Mouse (Mus musculus): Measurements from ENCODE around the gene Golph3l. TPM values are rescaled to one million over a fixed set of nuclear protein-coding genes. Genes with fewer than 3 reads are reported as not detected.

Golph3l gene
- polyA plus RNA-seq, 1 experiment from 2014 or later, result 35.6 TPM

DNA sequence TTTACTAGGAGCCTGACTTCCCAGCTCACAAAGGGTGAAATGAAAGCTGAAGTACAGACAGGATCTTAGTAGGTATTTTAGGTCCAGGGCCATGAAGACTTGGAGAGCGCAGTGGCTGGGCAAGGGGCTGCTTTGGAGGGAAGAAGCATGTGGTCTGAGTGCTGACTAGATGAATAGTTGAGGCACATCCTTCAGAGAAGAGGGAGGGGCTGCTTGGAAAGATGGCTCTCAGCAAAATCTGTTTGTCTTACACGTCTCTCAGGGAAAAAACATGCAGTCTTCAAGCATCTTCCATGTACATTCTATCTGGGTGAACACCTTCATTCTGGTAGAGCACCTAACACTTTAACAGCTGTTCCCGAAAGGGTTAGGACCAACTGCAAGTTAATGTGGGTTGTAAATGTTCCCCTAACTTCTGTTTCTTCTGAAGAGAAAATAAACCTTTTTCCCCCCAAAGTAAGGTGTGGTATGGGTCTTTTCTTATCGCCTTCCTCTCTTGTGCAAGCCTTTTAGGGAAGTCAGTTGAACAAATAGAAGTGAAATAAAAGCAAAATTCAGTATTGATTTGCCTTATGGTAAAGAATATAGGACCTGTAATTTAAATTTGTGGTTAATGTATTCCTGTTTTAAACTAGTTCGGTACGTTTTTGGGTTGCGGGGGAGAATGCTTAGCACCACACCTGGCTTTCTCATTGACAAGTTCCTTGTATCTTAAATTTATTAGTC, 74.2 kb downstream of the Golph3l start:
- 73% methylated on average over 7 of the region's 7 CpGs for WGBS
- Histone ChIP-seq H3K4me2 (replicated peaks; ENCODE audit: low read depth, low read length) (no peak overlapping the region; the same call in 1 of the 2 replicates), H3K27ac (ENCODE audit: low read depth, low read length) (no peak overlapping the region), H3K4me1 (ENCODE audit: control insufficient read depth, insufficient read depth, low read length) (peaks cover 47% of the 10 kb centered on the region), H3K4me3 (ENCODE audit: low read length) (0 out of 2 replicates have a peak overlapping the region, but pooled peaks have one; percentile 1), H3K27me3 (ENCODE audit: control insufficient read depth, insufficient read depth, low read length) (no peaks in the 10 kb centered on the region), H3K36me3 (ENCODE audit: control insufficient read depth, insufficient read depth, low read length) (peaks cover 55% of the 10 kb centered on the region), H3K9me3 (ENCODE audit: control insufficient read depth, low read length) (no peaks in the 10 kb centered on the region), H3K9ac (ENCODE audit: low read depth, low read length) (no peak overlapping the region)
- no peak for ATAC-seq (ENCODE audit: low FRiP score, low TSS enrichment)

DNA sequence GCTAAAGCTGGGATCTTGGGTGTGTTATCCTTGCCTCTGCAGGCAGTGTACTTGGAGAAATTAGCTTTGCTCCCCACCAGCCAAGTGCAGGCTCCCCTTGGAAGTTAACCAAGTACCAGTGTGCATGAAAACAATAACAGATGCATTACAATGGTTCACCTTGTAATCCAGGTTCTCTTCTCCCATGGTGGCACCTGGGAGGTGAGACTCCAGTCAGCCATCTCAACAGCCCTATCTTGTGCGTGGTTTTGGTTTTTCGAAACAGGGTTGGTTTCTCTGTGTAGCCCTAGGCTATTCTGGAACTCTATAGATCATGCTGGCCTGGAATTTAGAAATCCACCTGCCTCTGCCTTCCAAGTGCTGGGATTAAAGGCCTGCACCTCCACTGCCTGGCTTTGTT, 74.8 kb downstream of the Golph3l start:
- WGBS, result 78% methylated on average over 2 of the region's 2 CpGs

DNA sequence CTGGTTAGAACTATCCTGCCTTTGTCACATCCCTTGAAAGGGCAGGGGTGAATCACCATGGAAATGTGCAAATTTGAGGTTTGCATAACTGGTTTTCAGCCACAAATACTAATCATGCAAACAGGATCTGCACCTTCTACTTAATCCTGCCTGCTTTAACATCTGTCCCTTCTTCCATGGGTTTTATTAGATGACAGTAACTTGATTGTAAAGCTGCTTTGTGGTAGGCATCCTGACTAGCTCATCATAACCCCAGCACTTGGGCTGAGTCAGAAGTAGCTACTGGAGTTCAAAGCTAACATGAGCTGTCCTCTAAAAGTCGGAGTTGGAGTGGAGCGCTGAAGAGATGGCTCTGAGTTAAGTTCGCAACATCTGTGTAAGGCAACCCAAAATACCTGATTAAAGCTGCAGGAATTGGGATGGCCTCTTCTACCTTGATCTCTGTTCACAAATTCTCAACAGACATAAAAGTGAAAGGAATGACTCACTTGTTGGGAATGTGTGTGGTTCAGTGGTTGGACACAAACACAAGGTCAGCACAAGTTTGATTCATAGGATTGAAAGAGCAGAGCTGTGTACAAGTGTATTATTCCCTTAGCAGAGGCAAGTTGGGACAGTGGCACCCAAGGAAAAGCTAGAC, 75.4 kb downstream of the Golph3l start:
- H3K4me3 ChIP-seq (ENCODE audit: low read length), result no peak overlapping the region
- H3K4me2 ChIP-seq (replicated peaks; ENCODE audit: low read depth, low read length), result no peak overlapping the region
- WGBS, result 92% methylated on average over 3 of the region's 3 CpGs
- H3K27me3 ChIP-seq (ENCODE audit: control insufficient read depth, insufficient read depth, low read length), result no peaks in the 10 kb centered on the region
- H3K27ac ChIP-seq (ENCODE audit: low read depth, low read length), result no peak overlapping the region
- H3K9me3 ChIP-seq (ENCODE audit: control insufficient read depth, low read length), result no peaks in the 10 kb centered on the region
- H3K4me1 ChIP-seq (ENCODE audit: control insufficient read depth, insufficient read depth, low read length), result peaks cover 53% of the 10 kb centered on the region
- no peak for ATAC-seq (ENCODE audit: low FRiP score, low TSS enrichment)
- H3K9ac ChIP-seq (ENCODE audit: low read depth, low read length), result no peak overlapping the region
- peaks cover 55% of the 10 kb centered on the region for H3K36me3 ChIP-seq (ENCODE audit: control insufficient read depth, insufficient read depth, low read length)

More for the DNA sequence above, 74.8 kb downstream of the Golph3l start:
- peaks cover 48% of the 10 kb centered on the region for H3K4me1 ChIP-seq (ENCODE audit: control insufficient read depth, insufficient read depth, low read length)
- ATAC-seq (ENCODE audit: low FRiP score, low TSS enrichment), result no peak
- H3K4me2 ChIP-seq (replicated peaks; ENCODE audit: low read depth, low read length), result no peak overlapping the region
- peaks cover 55% of the 10 kb centered on the region for H3K36me3 ChIP-seq (ENCODE audit: control insufficient read depth, insufficient read depth, low read length)
- H3K27me3 ChIP-seq (ENCODE audit: control insufficient read depth, insufficient read depth, low read length), result no peaks in the 10 kb centered on the region
- H3K27ac ChIP-seq (ENCODE audit: low read depth, low read length), result no peak overlapping the region
- no peak overlapping the region for H3K4me3 ChIP-seq (ENCODE audit: low read length)
- no peak overlapping the region for H3K9ac ChIP-seq (ENCODE audit: low read depth, low read length)
- H3K9me3 ChIP-seq (ENCODE audit: control insufficient read depth, low read length), result no peaks in the 10 kb centered on the region

DNA sequence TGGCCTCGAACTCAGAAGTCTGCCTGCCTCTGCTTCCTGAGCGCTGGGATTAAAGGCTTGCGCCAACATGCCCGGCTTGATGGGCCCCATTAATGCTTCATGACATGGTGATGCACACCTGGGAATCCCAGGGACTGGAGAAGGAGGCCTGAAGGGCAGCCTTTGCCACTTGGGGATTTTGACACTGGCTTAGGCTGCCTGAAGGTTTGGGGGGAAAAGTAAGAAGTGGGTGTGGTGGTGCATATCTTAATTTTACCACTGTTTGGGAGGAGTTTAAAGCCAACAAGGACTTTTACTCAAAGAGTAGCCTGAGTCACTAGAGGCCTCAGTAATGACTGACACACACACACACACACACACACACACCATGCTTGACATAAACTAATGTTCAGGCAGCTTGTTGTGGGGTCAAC, 76.2 kb downstream of the Golph3l start:
- peaks cover 59% of the 10 kb centered on the region for H3K36me3 ChIP-seq (ENCODE audit: control insufficient read depth, insufficient read depth, low read length)
- WGBS, result 92% methylated on average over 4 of the region's 4 CpGs
- no peaks in the 10 kb centered on the region for H3K27me3 ChIP-seq (ENCODE audit: control insufficient read depth, insufficient read depth, low read length)
- no peaks in the 10 kb centered on the region for H3K9me3 ChIP-seq (ENCODE audit: control insufficient read depth, low read length)
- H3K4me2 ChIP-seq (replicated peaks; ENCODE audit: low read depth, low read length), result no peak overlapping the region
- no peak overlapping the region for H3K9ac ChIP-seq (ENCODE audit: low read depth, low read length)
- H3K4me1 ChIP-seq (ENCODE audit: control insufficient read depth, insufficient read depth, low read length), result peaks cover 53% of the 10 kb centered on the region
- no peak overlapping the region for H3K27ac ChIP-seq (ENCODE audit: low read depth, low read length)
- H3K4me3 ChIP-seq (ENCODE audit: low read length), result no peak overlapping the region
- no peak for ATAC-seq (ENCODE audit: low FRiP score, low TSS enrichment)

DNA sequence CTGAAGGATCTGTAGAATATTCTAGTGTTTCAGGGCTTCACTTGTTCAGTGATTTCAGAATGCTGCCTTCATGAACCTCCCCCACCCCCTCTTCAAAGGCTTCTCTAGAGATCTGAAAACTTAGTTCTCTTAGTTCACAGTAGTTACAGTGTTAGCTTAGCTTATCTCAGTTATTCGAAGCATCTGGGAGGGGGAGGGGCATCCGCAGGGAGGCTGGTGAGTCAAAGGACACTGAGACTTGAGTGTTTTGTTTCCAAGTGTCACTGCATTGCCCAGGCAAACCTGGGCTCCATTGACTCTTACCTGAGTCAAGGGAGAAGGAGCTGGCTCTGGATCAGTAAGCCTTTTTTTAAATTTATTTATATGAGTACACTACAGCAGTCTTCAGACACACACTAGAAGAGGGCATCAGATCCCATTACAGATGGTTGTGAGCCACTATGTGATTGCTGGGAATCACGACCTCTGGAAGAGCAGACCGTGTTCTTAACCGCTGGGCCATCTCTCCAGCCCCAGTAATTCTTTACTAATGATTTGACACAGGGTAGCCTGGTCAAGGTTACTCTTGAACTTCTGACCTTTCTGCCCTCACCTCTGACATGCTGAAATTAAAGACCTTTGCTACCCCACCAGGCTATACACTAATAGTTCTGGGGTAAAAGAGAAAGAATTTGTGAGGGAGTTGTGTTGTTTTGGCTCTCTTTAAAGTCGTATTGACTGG, 77.5 kb downstream of the Golph3l start:
- Histone ChIP-seq H3K9ac (ENCODE audit: low read depth, low read length) (no peak overlapping the region), H3K27ac (ENCODE audit: low read depth, low read length) (no peak overlapping the region; the same call in 1 of the 2 replicates), H3K4me2 (replicated peaks; ENCODE audit: low read depth, low read length) (no peak overlapping the region), H3K4me1 (ENCODE audit: control insufficient read depth, insufficient read depth, low read length) (peaks cover 42% of the 10 kb centered on the region), H3K4me3 (ENCODE audit: low read length) (no peak overlapping the region), H3K27me3 (ENCODE audit: control insufficient read depth, insufficient read depth, low read length) (no peaks in the 10 kb centered on the region), H3K36me3 (ENCODE audit: control insufficient read depth, insufficient read depth, low read length) (peaks cover 47% of the 10 kb centered on the region), H3K9me3 (ENCODE audit: control insufficient read depth, low read length) (no peaks in the 10 kb centered on the region)
- no peak for ATAC-seq (ENCODE audit: low FRiP score, low TSS enrichment)
- WGBS, result 32% methylated on average over 6 of the region's 6 CpGs

DNA sequence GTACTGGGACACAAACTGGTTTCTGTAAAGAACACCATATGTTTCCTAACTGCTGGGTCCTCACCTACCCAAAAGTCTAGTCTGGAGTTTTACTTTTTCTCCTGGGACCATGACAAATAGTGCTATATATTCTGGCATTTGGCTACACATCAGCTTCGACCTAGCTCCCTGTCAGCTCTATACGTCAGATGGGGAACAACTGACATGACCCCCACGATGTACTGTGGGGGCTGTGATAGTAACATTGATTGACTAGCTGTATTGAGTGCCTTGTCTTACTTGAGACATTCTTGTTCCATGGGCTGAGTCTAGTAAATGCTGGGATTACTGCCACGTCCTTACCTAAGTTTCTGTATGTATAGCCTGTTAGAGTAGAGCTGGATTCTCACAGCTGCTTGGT, 78.8 kb downstream of the Golph3l start:
- Histone ChIP-seq H3K27ac (ENCODE audit: low read depth, low read length) (peak overlapping the region; percentile 80; the same call in 1 of the 2 replicates), H3K9ac (ENCODE audit: low read depth, low read length) (no peak overlapping the region; the same call in 1 of the 2 replicates), H3K4me1 (ENCODE audit: control insufficient read depth, insufficient read depth, low read length) (peaks cover 45% of the 10 kb centered on the region), H3K36me3 (ENCODE audit: control insufficient read depth, insufficient read depth, low read length) (peaks cover 35% of the 10 kb centered on the region), H3K4me3 (ENCODE audit: low read length) (no peak overlapping the region), H3K9me3 (ENCODE audit: control insufficient read depth, low read length) (no peaks in the 10 kb centered on the region), H3K27me3 (ENCODE audit: control insufficient read depth, insufficient read depth, low read length) (no peaks in the 10 kb centered on the region), H3K4me2 (replicated peaks; ENCODE audit: low read depth, low read length) (no peak overlapping the region)
- WGBS, result 50% methylated on average over 4 of the region's 4 CpGs
- no peak for ATAC-seq (ENCODE audit: low FRiP score, low TSS enrichment)

DNA sequence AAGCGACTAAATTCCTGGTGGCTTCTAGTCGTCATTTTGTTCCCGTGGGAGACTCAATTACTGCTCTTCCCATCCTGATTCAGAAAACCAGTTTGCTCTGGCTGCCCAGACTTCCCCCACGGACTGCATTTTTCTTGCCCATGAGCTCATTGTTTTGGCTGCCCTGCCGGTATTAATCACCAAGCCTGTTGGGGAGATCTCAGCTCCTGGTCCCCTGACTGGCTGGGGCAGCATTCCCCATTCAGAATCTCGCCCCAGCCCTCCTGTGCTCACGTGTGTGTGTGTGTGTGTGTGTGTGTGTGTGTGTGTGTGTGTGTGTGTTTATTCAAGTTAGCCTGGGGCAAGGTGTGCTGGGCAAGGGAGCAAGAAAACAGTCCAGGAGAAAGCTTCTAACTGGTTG, 79.3 kb downstream of the Golph3l start:
- H3K4me1 ChIP-seq (ENCODE audit: control insufficient read depth, insufficient read depth, low read length), result peaks cover 49% of the 10 kb centered on the region
- no peaks in the 10 kb centered on the region for H3K9me3 ChIP-seq (ENCODE audit: control insufficient read depth, low read length)
- peaks cover 30% of the 10 kb centered on the region for H3K36me3 ChIP-seq (ENCODE audit: control insufficient read depth, insufficient read depth, low read length)
- no peak overlapping the region; the same call in 1 of the 2 replicates for H3K9ac ChIP-seq (ENCODE audit: low read depth, low read length)
- H3K4me2 ChIP-seq (replicated peaks; ENCODE audit: low read depth, low read length), result no peak overlapping the region; the same call in 1 of the 2 replicates
- H3K27me3 ChIP-seq (ENCODE audit: control insufficient read depth, insufficient read depth, low read length), result no peaks in the 10 kb centered on the region
- ATAC-seq (ENCODE audit: low FRiP score, low TSS enrichment), result peak; percentile 51; the same call in 1 of the 2 replicates
- no peak overlapping the region for H3K4me3 ChIP-seq (ENCODE audit: low read length)
- 40% methylated on average over 7 of the region's 7 CpGs for WGBS
- H3K27ac ChIP-seq (ENCODE audit: low read depth, low read length), result peak overlapping the region; percentile 80; the same call in 1 of the 2 replicates
